Mouse (Mus musculus) testis, adult 2 months (tissue): Measurements from ENCODE around the gene Cpb2.

ENCODE experiments used
- CTCF ChIP-seq: fragments of 200-500 bp; IDR thresholded peaks from 2 replicates; pipeline ENCODE4 v1.5.1; 2012; ENCODE audit warnings: low read depth, mild to moderate bottlenecking, inconsistent platforms, low read length, moderate library complexity; ENCODE audit not compliant: control insufficient read depth, insufficient read depth, insufficient replicate concordance
- POLR2A ChIP-seq: fragments of 200-500 bp; IDR thresholded peaks from 2 replicates; pipeline ENCODE4 v1.6.1; 2012; ENCODE audit warnings: low read depth, mild to moderate bottlenecking, inconsistent platforms, low read length, moderate library complexity; ENCODE audit not compliant: control insufficient read depth

GRCm38 (mm10) chr14:75197660-75198059, 44.4 kb upstream of the Cpb2 start:
- TF ChIP-seq POLR2A (no peak), CTCF (no peak)
